In the genomic region with DNA sequence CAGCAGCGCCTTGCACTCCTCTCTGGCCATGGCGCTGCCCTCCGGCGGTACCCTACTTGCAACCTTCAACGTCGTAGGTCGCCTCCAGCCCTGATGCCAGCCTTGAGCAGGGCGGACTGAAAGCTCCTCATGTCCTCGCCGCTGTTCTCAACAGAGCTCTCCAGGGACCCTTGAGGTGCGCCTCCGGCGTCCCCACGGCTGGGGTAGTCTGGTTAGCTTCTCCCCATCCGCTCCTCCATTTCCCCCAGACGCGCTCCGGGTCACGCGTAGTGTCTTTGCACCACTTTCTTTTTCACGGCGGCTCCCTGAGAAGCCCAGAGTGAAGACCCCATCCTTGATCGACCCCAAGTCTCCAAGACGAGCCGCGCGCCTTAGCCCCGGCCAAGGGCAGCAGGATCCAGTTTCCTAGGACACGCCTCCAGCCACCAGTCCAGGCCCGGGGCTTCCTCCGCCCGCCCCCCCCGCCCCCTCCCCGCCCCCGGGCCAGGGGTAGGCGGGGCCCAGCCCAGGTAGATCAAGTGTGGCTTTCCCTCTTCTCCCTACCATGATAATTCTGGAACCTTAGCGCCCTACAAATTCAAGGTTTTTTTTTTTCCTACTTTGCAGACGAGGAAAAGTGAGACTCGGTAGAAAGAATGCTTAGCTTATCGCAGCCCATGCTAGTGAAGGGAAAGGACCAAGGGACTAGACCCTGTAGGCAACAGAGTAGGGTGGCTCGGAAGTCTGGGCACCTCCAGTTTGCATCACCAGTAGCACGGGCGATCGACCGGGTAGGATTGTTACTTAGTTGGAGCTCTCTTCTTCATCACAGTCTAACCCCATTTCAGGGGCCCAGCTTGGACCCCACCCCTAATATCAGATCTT, we compare ENCODE assay signal across 8 mouse cellular contexts. TPM values are rescaled to one million over a fixed set of nuclear protein-coding genes. Genes with fewer than 3 reads are reported as not detected.
DNase-seq lines count a peak whose midpoint lies in the region; ATAC-seq and TF ChIP-seq lines count a peak whose summit lies in the region.

TSS of gene Rgs9bp (minus strand) at position 392 of the 864 bp plus-strand sequence.

- no peak for TF ChIP-seq POLR2A in bone marrow macrophage, adult 2 months (IDR thresholded peaks at IDR 0.05; ENCODE audit: borderline replicate concordance, low read depth, low read length)

- no peak for TF ChIP-seq CTCF in bone marrow macrophage, adult 2 months (IDR thresholded peaks at IDR 0.05; ENCODE audit: low read depth, low read length)
- TF ChIP-seq CTCF in midbrain, postnatal 0 days (IDR thresholded peaks at IDR 0.05), result no peak

- H3K36me3 ChIP-seq in forebrain, embryonic 14.5 days (ENCODE audit: control insufficient read depth, insufficient read depth, low read length), result no peaks in the 10 kb centered on the region
- H3K36me3 ChIP-seq in hindbrain, embryonic 14.5 days (replicated peaks; ENCODE audit: control insufficient read depth, insufficient read depth), result no peaks in the 10 kb centered on the region
- H3K36me3 ChIP-seq in liver, embryonic 11.5 days (ENCODE audit: control insufficient read depth, insufficient read depth, low read length), result no peaks in the 10 kb centered on the region
- H3K36me3 ChIP-seq in midbrain, postnatal 0 days (ENCODE audit: insufficient read depth, low read length), result no peaks in the 10 kb centered on the region

- peak; percentile 80 for DNase-seq in ES-CJ7 (ENCODE audit: low read depth, low spot score)
- peak; percentile 44 for DNase-seq in forebrain, embryonic 14.5 days (ENCODE audit: low spot score)
- no peak for DNase-seq in hindbrain, embryonic 14.5 days (ENCODE audit: low spot score)
- peak; percentile 83 for DNase-seq in liver, embryonic 11.5 days (ENCODE audit: low spot score)
- no peak for DNase-seq in midbrain, postnatal 0 days (ENCODE audit: low spot score)
- DNase-seq in testis, postnatal 10 days (ENCODE audit: low spot score), result peak; percentile 61
- DNase-seq in right cerebral cortex, postnatal 36 days (ENCODE audit: low spot score in 2 of 2), result no peak

- H3K27me3 ChIP-seq in forebrain, embryonic 14.5 days (replicated peaks; ENCODE audit: control insufficient read depth, insufficient read depth, low read length), result peaks cover 29% of the 10 kb centered on the region
- H3K27me3 ChIP-seq in hindbrain, embryonic 14.5 days (ENCODE audit: control insufficient read depth, insufficient read depth, low read length), result peaks cover 32% of the 10 kb centered on the region
- H3K27me3 ChIP-seq in liver, embryonic 11.5 days (replicated peaks; ENCODE audit: control insufficient read depth, insufficient read depth, low read length), result peaks cover 25% of the 10 kb centered on the region
- H3K27me3 ChIP-seq in midbrain, postnatal 0 days (ENCODE audit: insufficient read depth, low read length), result peaks cover 30% of the 10 kb centered on the region

- no peaks in the 10 kb centered on the region for H3K9me3 ChIP-seq in forebrain, embryonic 14.5 days (replicated peaks; ENCODE audit: control insufficient read depth, low read length)
- no peaks in the 10 kb centered on the region for H3K9me3 ChIP-seq in hindbrain, embryonic 14.5 days (ENCODE audit: control insufficient read depth, low read length)
- H3K9me3 ChIP-seq in liver, embryonic 11.5 days (ENCODE audit: control insufficient read depth, low read length), result no peaks in the 10 kb centered on the region
- no peaks in the 10 kb centered on the region for H3K9me3 ChIP-seq in midbrain, postnatal 0 days (ENCODE audit: low read length)

- H3K4me1 ChIP-seq in bone marrow macrophage, adult 2 months (ENCODE audit: control insufficient read depth, insufficient read depth, low read length), result peaks cover 8% of the 10 kb centered on the region
- H3K4me1 ChIP-seq in forebrain, embryonic 14.5 days (ENCODE audit: control insufficient read depth, insufficient read depth, low read length), result peaks cover 9% of the 10 kb centered on the region
- peaks cover 18% of the 10 kb centered on the region for H3K4me1 ChIP-seq in hindbrain, embryonic 14.5 days (replicated peaks; ENCODE audit: control insufficient read depth, insufficient read depth, low read length)
- H3K4me1 ChIP-seq in liver, embryonic 11.5 days (replicated peaks; ENCODE audit: control insufficient read depth, insufficient read depth, low read length), result peaks cover 41% of the 10 kb centered on the region
- H3K4me1 ChIP-seq in midbrain, postnatal 0 days (ENCODE audit: insufficient read depth, low read length), result peaks cover 8% of the 10 kb centered on the region

- under 1% methylated on average over 45 of the region's 45 CpGs for whole genome bisulfite sequencing in forebrain, embryonic 14.5 days
- under 1% methylated on average over 45 of the region's 45 CpGs for WGBS in hindbrain, embryonic 14.5 days
- WGBS in liver, embryonic 11.5 days, result under 1% methylated on average over 45 of the region's 45 CpGs
- WGBS in midbrain, postnatal 0 days, result under 1% methylated on average over 45 of the region's 45 CpGs

- peak within 1 kb of the TSS; percentile 99 for H3K4me2 ChIP-seq in forebrain, embryonic 14.5 days (ENCODE audit: low read length)
- H3K4me2 ChIP-seq in hindbrain, embryonic 14.5 days (replicated peaks), result peak within 1 kb of the TSS; percentile 99
- H3K4me2 ChIP-seq in liver, embryonic 11.5 days, result peak within 1 kb of the TSS; percentile 100
- peak within 1 kb of the TSS; percentile 77 for H3K4me2 ChIP-seq in midbrain, postnatal 0 days (ENCODE audit: low read depth, low read length, poor library complexity, severe bottlenecking)

- no peak within 1 kb of the TSS for H3K27ac ChIP-seq in bone marrow macrophage, adult 2 months (ENCODE audit: insufficient read depth, low read depth, low read length)
- H3K27ac ChIP-seq in forebrain, embryonic 14.5 days (ENCODE audit: low read depth, low read length), result no peak within 1 kb of the TSS; the same call in 1 of the 2 replicates
- no peak within 1 kb of the TSS for H3K27ac ChIP-seq in hindbrain, embryonic 14.5 days
- H3K27ac ChIP-seq in liver, embryonic 11.5 days (ENCODE audit: low read depth, low read length), result peak within 1 kb of the TSS; percentile 86
- H3K27ac ChIP-seq in midbrain, postnatal 0 days (ENCODE audit: low read depth, low read length), result no peak within 1 kb of the TSS

- peak within 1 kb of the TSS; percentile 76 for H3K9ac ChIP-seq in forebrain, embryonic 14.5 days (ENCODE audit: low read length)
- peak within 1 kb of the TSS; percentile 72 for H3K9ac ChIP-seq in hindbrain, embryonic 14.5 days
- peak within 1 kb of the TSS; percentile 95 for H3K9ac ChIP-seq in liver, embryonic 11.5 days (ENCODE audit: low read depth, low read length)
- peak within 1 kb of the TSS; percentile 67 for H3K9ac ChIP-seq in midbrain, postnatal 0 days (replicated peaks; ENCODE audit: low read length, poor library complexity, severe bottlenecking)

- H3K4me3 ChIP-seq in bone marrow macrophage, adult 2 months (ENCODE audit: insufficient read depth, low read length), result peak within 1 kb of the TSS; percentile 78
- peak within 1 kb of the TSS; percentile 77 for H3K4me3 ChIP-seq in forebrain, embryonic 14.5 days (ENCODE audit: low read depth, low read length)
- peak within 1 kb of the TSS; percentile 68 for H3K4me3 ChIP-seq in hindbrain, embryonic 14.5 days (replicated peaks; ENCODE audit: low read length)
- H3K4me3 ChIP-seq in liver, embryonic 11.5 days (ENCODE audit: low read depth, low read length), result peak within 1 kb of the TSS; percentile 97
- peak within 1 kb of the TSS; percentile 87 for H3K4me3 ChIP-seq in midbrain, postnatal 0 days (ENCODE audit: low read depth, low read length)

- peak; percentile 56 for ATAC-seq in forebrain, embryonic 14.5 days
- peak; percentile 59 for ATAC-seq in hindbrain, embryonic 14.5 days (ENCODE audit: low FRiP score)
- ATAC-seq in liver, embryonic 11.5 days (replicated peaks; ENCODE audit: low FRiP score), result peak; percentile 44
- peak; percentile 62; the same call in 1 of the 2 replicates for ATAC-seq in midbrain, postnatal 0 days (ENCODE audit: low FRiP score)

RNA-seq across cellular contexts. Expression of gene Rgs9bp, which starts in this region (rescaled TPM):
- not detected in 2 replicates for polyA plus RNA-seq in bone marrow macrophage, adult 2 months (2012; ENCODE audit: insufficient read depth, insufficient read length, missing spikeins)
- 0.08 and 0.12 TPM in 2 replicates for polyA plus RNA-seq in forebrain, embryonic 14.5 days (2014; fragmentation: Nextera tagmentation; extraction: Ambion mirVana)
- polyA plus RNA-seq in hindbrain, embryonic 14.5 days (2014; fragmentation: Nextera tagmentation; extraction: Ambion mirVana), result 0.04 and 0.17 TPM in 2 replicates
- 0.22 and 0.40 TPM in 2 replicates for polyA plus RNA-seq in liver, embryonic 11.5 days (2014; fragmentation: Nextera tagmentation; extraction: Ambion mirVana)
- 0.11 and 0.24 TPM in 2 replicates for total RNA-seq in midbrain, postnatal 0 days (2014; rRNA removed)
- polyA plus RNA-seq in midbrain, postnatal 0 days (2015; fragmentation: Nextera tagmentation; extraction: Ambion mirVana), result 0.05 TPM in 1 of 2 replicates, not detected in the other

Comparison
In these comparisons a context has a peak if more than half of its experiments do, and no peak if none do; other contexts are left out.
1. Peak in DNase-seq, ATAC-seq, H3K4me3 ChIP-seq, H3K9ac ChIP-seq and H3K4me2 ChIP-seq in forebrain, embryonic 14.5 days; RNA of the gene not detected or under 1 TPM.
2. Peak in ATAC-seq, H3K4me3 ChIP-seq, H3K9ac ChIP-seq and H3K4me2 ChIP-seq in hindbrain, embryonic 14.5 days; RNA of the gene not detected or under 1 TPM.
3. Peak in DNase-seq, ATAC-seq, H3K4me3 ChIP-seq, H3K27ac ChIP-seq, H3K9ac ChIP-seq and H3K4me2 ChIP-seq in liver, embryonic 11.5 days; RNA of the gene not detected or under 1 TPM.
4. Peak in ATAC-seq, H3K4me3 ChIP-seq, H3K9ac ChIP-seq and H3K4me2 ChIP-seq in midbrain, postnatal 0 days; RNA of the gene not detected or under 1 TPM.
5. DNase-seq: peak in ES-CJ7 (single experiment) and testis, postnatal 10 days (single experiment); none in hindbrain, embryonic 14.5 days (single experiment), midbrain, postnatal 0 days (single experiment) and right cerebral cortex, postnatal 36 days (0 of 2).
6. Peak in every context shown above with its lines, with median percentiles within 50 percentile points of each other: H3K4me3 ChIP-seq, ATAC-seq, H3K4me2 ChIP-seq and H3K9ac ChIP-seq.